Mouse (Mus musculus) CH12.LX (cell line): ENCODE data around the gene Apba3. TPM values are rescaled to one million over a fixed set of nuclear protein-coding genes. Genes with fewer than 3 reads are reported as not detected.

Source experiments
- polyA plus RNA-seq: library from polyadenylated mRNA; unstranded; fragments of >175 nt; gene quantifications from 2 replicates; pipeline ENCODE4 v1.2.1, GENCODE M21; 2012; ENCODE audit warnings: low read depth; ENCODE audit not compliant: insufficient read length
- total RNA-seq, 2 experiments: library from RNA; depleted of rRNA; stranded (reverse); fragments of 300-350 nt in 1 of 2; fragments of >200 nt in 1 of 2; gene quantifications; 2 replicates each; pipeline ENCODE4 v1.2.3; 2012 to 2014

Apba3 gene
- total and polyA plus RNA-seq, 3 experiments: 40.2 to 149 (median 47.4) TPM

Other genes starting within 250 kb of the Apba3 start
Only the 20 nearest of the 33 such genes appear.
- 24.3 and 26.6 TPM in 2 replicates for gene Pias4, start 99.0 kb upstream of the Apba3 start, total RNA-seq (2012; rRNA removed)
- 13.6 and 15.3 TPM in 2 replicates for gene Pias4, start 99.0 kb upstream of the Apba3 start, total RNA-seq (2014; rRNA removed)
- 26.5 and 33.5 TPM in 2 replicates for gene Pias4, start 99.0 kb upstream of the Apba3 start, polyA plus RNA-seq
- 3,382 and 4,660 TPM in 2 replicates for gene Eef2, start 90.3 kb upstream of the Apba3 start, total RNA-seq (2012; rRNA removed)
- gene Eef2, start 90.3 kb upstream of the Apba3 start, total RNA-seq (2014; rRNA removed): 1,528 and 1,752 TPM in 2 replicates
- 2,532 and 2,649 TPM in 2 replicates for gene Eef2, start 90.3 kb upstream of the Apba3 start, polyA plus RNA-seq
- 43.9 and 46.2 TPM in 2 replicates for gene Dapk3, start 84.0 kb upstream of the Apba3 start, total RNA-seq (2012; rRNA removed)
- gene Dapk3, start 84.0 kb upstream of the Apba3 start, total RNA-seq (2014; rRNA removed): 25.4 and 27.5 TPM in 2 replicates
- 39.5 and 44.5 TPM in 2 replicates for gene Dapk3, start 84.0 kb upstream of the Apba3 start, polyA plus RNA-seq
- 0.29 TPM in 1 of 2 replicates, not detected in the other for gene 4930442H23Rik, start 83.1 kb upstream of the Apba3 start, total RNA-seq (2012; rRNA removed)
- not detected in 2 replicates for gene 4930442H23Rik, start 83.1 kb upstream of the Apba3 start, total RNA-seq (2014; rRNA removed)
- gene 4930442H23Rik, start 83.1 kb upstream of the Apba3 start, polyA plus RNA-seq: 0.27 and 0.35 TPM in 2 replicates
- gene Nmrk2, start 64.9 kb upstream of the Apba3 start, total RNA-seq (2012; rRNA removed): 0.08 TPM in 1 of 2 replicates, not detected in the other
- gene Nmrk2, start 64.9 kb upstream of the Apba3 start, total RNA-seq (2014; rRNA removed): not detected in 2 replicates
- gene Nmrk2, start 64.9 kb upstream of the Apba3 start, polyA plus RNA-seq: not detected in 2 replicates
- 0.08 and 0.17 TPM in 2 replicates for gene Atcay, start 36.1 kb upstream of the Apba3 start, total RNA-seq (2012; rRNA removed)
- 0.05 TPM in 1 of 2 replicates, not detected in the other for gene Atcay, start 36.1 kb upstream of the Apba3 start, total RNA-seq (2014; rRNA removed)
- 0.06 and 0.12 TPM in 2 replicates for gene Atcay, start 36.1 kb upstream of the Apba3 start, polyA plus RNA-seq
- gene Zfr2, start 33.8 kb upstream of the Apba3 start, total RNA-seq (2012; rRNA removed): 5.5 and 13.5 TPM in 2 replicates
- 1.0 and 1.2 TPM in 2 replicates for gene Zfr2, start 33.8 kb upstream of the Apba3 start, total RNA-seq (2014; rRNA removed)
- 2.4 and 2.7 TPM in 2 replicates for gene Zfr2, start 33.8 kb upstream of the Apba3 start, polyA plus RNA-seq
- gene Matk, start 14.0 kb upstream of the Apba3 start, total RNA-seq (2012; rRNA removed): 2.9 and 3.9 TPM in 2 replicates
- gene Matk, start 14.0 kb upstream of the Apba3 start, total RNA-seq (2014; rRNA removed): 4.9 and 5.2 TPM in 2 replicates
- gene Matk, start 14.0 kb upstream of the Apba3 start, polyA plus RNA-seq: 2.1 and 2.5 TPM in 2 replicates
- 128 and 140 TPM in 2 replicates for gene Mrpl54, start within 50 bp of the Apba3 start, total RNA-seq (2012; rRNA removed)
- 131 and 167 TPM in 2 replicates for gene Mrpl54, start within 50 bp of the Apba3 start, total RNA-seq (2014; rRNA removed)
- gene Mrpl54, start within 50 bp of the Apba3 start, polyA plus RNA-seq: 104 and 120 TPM in 2 replicates
- 4.8 and 7.2 TPM in 2 replicates for gene Tjp3, start 24.6 kb downstream of the Apba3 start, total RNA-seq (2012; rRNA removed)
- 0.42 TPM in 1 of 2 replicates, not detected in the other for gene Tjp3, start 24.6 kb downstream of the Apba3 start, total RNA-seq (2014; rRNA removed)
- gene Tjp3, start 24.6 kb downstream of the Apba3 start, polyA plus RNA-seq: 0.76 and 0.97 TPM in 2 replicates
- 12.6 and 17.9 TPM in 2 replicates for gene Pip5k1c, start 26.0 kb downstream of the Apba3 start, total RNA-seq (2012; rRNA removed)
- gene Pip5k1c, start 26.0 kb downstream of the Apba3 start, total RNA-seq (2014; rRNA removed): 11.4 and 11.7 TPM in 2 replicates
- 46.7 and 51.4 TPM in 2 replicates for gene Pip5k1c, start 26.0 kb downstream of the Apba3 start, polyA plus RNA-seq
- gene Cactin, start 54.1 kb downstream of the Apba3 start, total RNA-seq (2012; rRNA removed): 34.6 and 39.7 TPM in 2 replicates
- gene Cactin, start 54.1 kb downstream of the Apba3 start, total RNA-seq (2014; rRNA removed): 19.9 and 21.4 TPM in 2 replicates
- 39.3 and 39.5 TPM in 2 replicates for gene Cactin, start 54.1 kb downstream of the Apba3 start, polyA plus RNA-seq
- gene Tbxa2r, start 61.8 kb downstream of the Apba3 start, total RNA-seq (2012; rRNA removed): 0.13 and 0.21 TPM in 2 replicates
- gene Tbxa2r, start 61.8 kb downstream of the Apba3 start, total RNA-seq (2014; rRNA removed): 0.12 TPM in 1 of 2 replicates, not detected in the other
- gene Tbxa2r, start 61.8 kb downstream of the Apba3 start, polyA plus RNA-seq: 0.23 and 0.30 TPM in 2 replicates
- gene Gipc3, start 76.3 kb downstream of the Apba3 start, total RNA-seq (2012; rRNA removed): 0.04 and 0.08 TPM in 2 replicates
- not detected in 2 replicates for gene Gipc3, start 76.3 kb downstream of the Apba3 start, total RNA-seq (2014; rRNA removed)
- gene Gipc3, start 76.3 kb downstream of the Apba3 start, polyA plus RNA-seq: 0.09 TPM in 1 of 2 replicates, not detected in the other
- 17.0 and 18.7 TPM in 2 replicates for gene Hmg20b, start 83.5 kb downstream of the Apba3 start, total RNA-seq (2012; rRNA removed)
- 7.4 and 7.9 TPM in 2 replicates for gene Hmg20b, start 83.5 kb downstream of the Apba3 start, total RNA-seq (2014; rRNA removed)
- gene Hmg20b, start 83.5 kb downstream of the Apba3 start, polyA plus RNA-seq: 37.3 and 39.6 TPM in 2 replicates
- gene Mfsd12, start 90.5 kb downstream of the Apba3 start, total RNA-seq (2012; rRNA removed): 9.5 and 12.9 TPM in 2 replicates
- 4.0 and 5.2 TPM in 2 replicates for gene Mfsd12, start 90.5 kb downstream of the Apba3 start, total RNA-seq (2014; rRNA removed)
- gene Mfsd12, start 90.5 kb downstream of the Apba3 start, polyA plus RNA-seq: 7.4 and 8.7 TPM in 2 replicates
- gene 4930404N11Rik, start 98.9 kb downstream of the Apba3 start, total RNA-seq (2012; rRNA removed): 5.2 and 7.2 TPM in 2 replicates
- gene 4930404N11Rik, start 98.9 kb downstream of the Apba3 start, total RNA-seq (2014; rRNA removed): 0.23 TPM in 1 of 2 replicates, not detected in the other
- 2.2 and 2.7 TPM in 2 replicates for gene 4930404N11Rik, start 98.9 kb downstream of the Apba3 start, polyA plus RNA-seq
- gene Fzr1, start 111.6 kb downstream of the Apba3 start, total RNA-seq (2012; rRNA removed): 38.8 and 44.5 TPM in 2 replicates
- 29.5 and 33.1 TPM in 2 replicates for gene Fzr1, start 111.6 kb downstream of the Apba3 start, total RNA-seq (2014; rRNA removed)
- gene Fzr1, start 111.6 kb downstream of the Apba3 start, polyA plus RNA-seq: 67.7 and 75.4 TPM in 2 replicates
- gene Dohh, start 117.5 kb downstream of the Apba3 start, total RNA-seq (2012; rRNA removed): 131 and 143 TPM in 2 replicates
- 81.7 and 83.0 TPM in 2 replicates for gene Dohh, start 117.5 kb downstream of the Apba3 start, total RNA-seq (2014; rRNA removed)
- 78.2 and 93.5 TPM in 2 replicates for gene Dohh, start 117.5 kb downstream of the Apba3 start, polyA plus RNA-seq
- 1.2 and 1.5 TPM in 2 replicates for gene Gm48551, start 117.5 kb downstream of the Apba3 start, total RNA-seq (2012; rRNA removed)
- 0.96 and 1.0 TPM in 2 replicates for gene Gm48551, start 117.5 kb downstream of the Apba3 start, total RNA-seq (2014; rRNA removed)
- 3.2 and 3.4 TPM in 2 replicates for gene Gm48551, start 117.5 kb downstream of the Apba3 start, polyA plus RNA-seq